ENCODE assay signal across 34 mouse cellular contexts in the genomic region with DNA sequence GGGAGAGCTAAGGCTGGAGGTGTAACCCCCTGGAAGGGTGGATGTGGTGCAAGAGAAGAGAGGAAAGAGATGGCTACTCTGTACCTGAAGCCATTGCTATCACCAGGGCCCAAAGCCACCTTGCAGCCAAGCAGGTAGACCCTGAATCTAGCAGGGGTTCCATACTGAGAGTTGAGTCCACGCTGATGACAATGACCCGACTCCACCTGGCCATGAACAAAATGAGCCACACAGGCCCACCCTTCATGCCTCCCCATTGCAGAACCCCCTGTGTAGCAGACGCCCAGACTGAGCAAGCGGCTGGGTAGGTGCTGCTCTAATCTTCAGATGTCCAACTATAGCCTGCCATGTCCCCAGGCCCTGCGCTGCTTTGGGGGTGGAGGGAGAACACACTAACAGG. TPM values are rescaled to one million over a fixed set of nuclear protein-coding genes. Genes with fewer than 3 reads are reported as not detected.
A peak's percentile ranks its signal among the peaks of the same experiment; 100 is the strongest.
DNase-seq lines count a peak whose midpoint lies in the region; ATAC-seq and TF ChIP-seq lines count a peak whose summit lies in the region.
"Had no signal": no experiment of that assay in that cellular context is flagged by ENCODE, and none has a peak within 500 bp of the region (broad histone marks: within the 10 kb centered on the region; RNA-seq: fewer than 3 reads in every experiment).

No protein-coding gene starts in this region.

- TF ChIP-seq POLR2A in MEL (IDR thresholded peaks at IDR 0.05; ENCODE audit: control insufficient read depth in 1 of 2, insufficient read depth in 1 of 2, low read depth in 1 of 2, low read length in 2 of 2, poor library complexity in 1 of 2), result peak in 1 of 2 experiments; percentile 18; a peak in 1 of 4 replicates
- TF ChIP-seq POLR2A in myocyte (IDR thresholded peaks at IDR 0.05; ENCODE audit: insufficient read length, low read depth), result no peak

- no peak overlapping the region for H3K4me3 ChIP-seq in intestine, embryonic 16.5 days (ENCODE audit: low read length)
- H3K4me3 ChIP-seq in intestine, embryonic 15.5 days (replicated peaks), result no peak overlapping the region
- no peak overlapping the region for H3K4me3 ChIP-seq in MEL (ENCODE audit: control insufficient read depth in 1 of 2, insufficient read depth in 1 of 2, low read depth in 2 of 2, low read length in 2 of 2)
- H3K4me3 ChIP-seq in myocyte, result no peak overlapping the region
- H3K4me3 ChIP-seq in midbrain, embryonic 15.5 days, result no peak overlapping the region
- H3K4me3 ChIP-seq: embryonic facial prominence, embryonic 15.5 days; gastrocnemius, adult 2 months; heart, embryonic 13.5 days had no signal

- H3K9ac ChIP-seq in intestine, embryonic 16.5 days (ENCODE audit: low read depth, low read length), result peak overlapping the region; percentile 13; the same call in 1 of the 2 replicates
- H3K9ac ChIP-seq in intestine, embryonic 15.5 days, result no peak overlapping the region
- no peak overlapping the region for H3K9ac ChIP-seq in MEL (ENCODE audit: control insufficient read depth, low read depth, low read length, poor library complexity, severe bottlenecking)
- H3K9ac ChIP-seq in midbrain, embryonic 15.5 days, result no peak overlapping the region
- H3K9ac ChIP-seq: embryonic facial prominence, embryonic 15.5 days; forebrain, postnatal 0 days; heart, embryonic 13.5 days; hindbrain, embryonic 14.5 days had no signal

- no peak for TF ChIP-seq RAD21 in MEL (IDR thresholded peaks at IDR 0.05; ENCODE audit: low read depth, low read length)

- no peaks in the 10 kb centered on the region for H3K79me2 ChIP-seq in MEL (ENCODE audit: control insufficient read depth, insufficient read depth, low read length, poor library complexity)
- H3K79me2 ChIP-seq in myocyte (ENCODE audit: control insufficient read depth, insufficient read depth), result no peaks in the 10 kb centered on the region

- peaks cover 4% of the 10 kb centered on the region; the same call in 1 of the 2 replicates for H3K4me1 ChIP-seq in intestine, embryonic 16.5 days (ENCODE audit: control insufficient read depth, insufficient read depth, low read length)
- H3K4me1 ChIP-seq in intestine, embryonic 15.5 days (replicated peaks), result 0 out of 2 replicates have a peak, but pooled peaks cover 8% of the 10 kb centered on the region
- H3K4me1 ChIP-seq in MEL (ENCODE audit: control insufficient read depth in 1 of 2, insufficient read depth in 2 of 2, low read length in 2 of 2), result no peaks in the 10 kb centered on the region
- no peaks in the 10 kb centered on the region for H3K4me1 ChIP-seq in midbrain, embryonic 15.5 days
- H3K4me1 ChIP-seq: embryonic facial prominence, embryonic 15.5 days had no signal

- peaks cover 21% of the 10 kb centered on the region for H3K36me3 ChIP-seq in intestine, embryonic 16.5 days (ENCODE audit: control insufficient read depth, insufficient read depth, low read length)
- peaks cover 25% of the 10 kb centered on the region for H3K36me3 ChIP-seq in intestine, embryonic 15.5 days
- H3K36me3 ChIP-seq in MEL (ENCODE audit: control insufficient read depth in 1 of 2, insufficient read depth in 2 of 2, low read length in 2 of 2), result no peaks in the 10 kb centered on the region; a peak in 1 of 4 replicates
- peaks cover 4% of the 10 kb centered on the region for H3K36me3 ChIP-seq in myocyte (ENCODE audit: control insufficient read depth, insufficient read depth)
- peaks cover 37% of the 10 kb centered on the region for H3K36me3 ChIP-seq in midbrain, embryonic 15.5 days (replicated peaks)

- no peak overlapping the region for H3ac ChIP-seq in myocyte (ENCODE audit: control insufficient read depth, insufficient read length)

- no peak for ATAC-seq in intestine, embryonic 16.5 days
- ATAC-seq in intestine, embryonic 15.5 days, result no peak
- no peak for ATAC-seq in midbrain, embryonic 15.5 days (replicated peaks)
- ATAC-seq: CD4-positive, CD25-positive, alpha-beta regulatory T cell, adult 4 months; forebrain, postnatal 0 days; hindbrain, postnatal 0 days; inflammation-experienced regulatory T-cells, adult 6 months; Patski had no signal

- H3K9me3 ChIP-seq in intestine, embryonic 16.5 days (ENCODE audit: control insufficient read depth, low read length), result no peaks in the 10 kb centered on the region
- H3K9me3 ChIP-seq in intestine, embryonic 15.5 days, result no peaks in the 10 kb centered on the region
- no peaks in the 10 kb centered on the region for H3K9me3 ChIP-seq in MEL (replicated peaks; ENCODE audit: insufficient read depth, low read length)
- no peaks in the 10 kb centered on the region for H3K9me3 ChIP-seq in midbrain, embryonic 15.5 days
- H3K9me3 ChIP-seq: embryonic facial prominence, embryonic 15.5 days; heart, embryonic 13.5 days had no signal

- no peak overlapping the region for H3K4me2 ChIP-seq in intestine, embryonic 16.5 days (ENCODE audit: low read depth, low read length)
- no peak overlapping the region for H3K4me2 ChIP-seq in intestine, embryonic 15.5 days (replicated peaks)
- H3K4me2 ChIP-seq in myocyte (ENCODE audit: low read depth), result no peak overlapping the region
- H3K4me2 ChIP-seq in midbrain, embryonic 15.5 days, result no peak overlapping the region
- H3K4me2 ChIP-seq: embryonic facial prominence, embryonic 15.5 days; heart, embryonic 13.5 days; hindbrain, embryonic 14.5 days had no signal

- no peak overlapping the region for H3K27ac ChIP-seq in intestine, embryonic 16.5 days (ENCODE audit: low read length)
- H3K27ac ChIP-seq in intestine, embryonic 15.5 days, result no peak overlapping the region
- no peak overlapping the region for H3K27ac ChIP-seq in MEL (ENCODE audit: control insufficient read depth, low read depth, low read length)
- H3K27ac ChIP-seq in midbrain, embryonic 15.5 days, result no peak overlapping the region
- H3K27ac ChIP-seq: embryonic facial prominence, embryonic 15.5 days; gastrocnemius, adult 2 months; hindbrain, embryonic 14.5 days; hindbrain, postnatal 0 days had no signal

- H3K27me3 ChIP-seq in intestine, embryonic 16.5 days (replicated peaks; ENCODE audit: control insufficient read depth, insufficient read depth, low read length), result no peaks in the 10 kb centered on the region
- H3K27me3 ChIP-seq in intestine, embryonic 15.5 days (replicated peaks), result no peaks in the 10 kb centered on the region
- H3K27me3 ChIP-seq in MEL (ENCODE audit: control insufficient read depth in 1 of 2, insufficient read depth in 2 of 2, low read length in 2 of 2) (no peaks in the 10 kb centered on the region), myocyte (ENCODE audit: control insufficient read depth, insufficient read depth, insufficient read length) (no peaks in the 10 kb centered on the region)
- no peaks in the 10 kb centered on the region for H3K27me3 ChIP-seq in midbrain, embryonic 15.5 days (replicated peaks)
- H3K27me3 ChIP-seq: embryonic facial prominence, embryonic 15.5 days; heart, embryonic 13.5 days; Patski had no signal

- 71% methylated on average over 5 of the region's 5 CpGs for WGBS in intestine, embryonic 16.5 days
- 86% methylated on average over 5 of the region's 5 CpGs for WGBS in intestine, embryonic 15.5 days
- WGBS in midbrain, embryonic 15.5 days, result 76% methylated on average over 5 of the region's 5 CpGs

- no peak for TF ChIP-seq CTCF in MEL (IDR thresholded peaks at IDR 0.05 in 2 of 3, conservative IDR thresholded peaks at IDR 0.05 in 1 of 3; ENCODE audit: control insufficient read depth in 1 of 3, insufficient read depth in 1 of 3, low read depth in 2 of 3, low read length in 3 of 3, poor library complexity in 1 of 3, severe bottlenecking in 1 of 3)

- TF ChIP-seq EP300 in MEL (IDR thresholded peaks at IDR 0.05; ENCODE audit: low read depth in 1 of 2, low read length in 2 of 2), result no peak

- DNase-seq in A20 (ENCODE audit: low read depth, low spot score), result peak; percentile 30
- peak; percentile 40 for DNase-seq in MEL (ENCODE audit: low read depth, low spot score)
- DNase-seq in heart, adult 11 months, result no peak
- DNase-seq: adrenal gland, postnatal 10 days; adrenal gland, postnatal 36 days; cerebellum, adult 18-20 months; cerebellum, adult 9-11 months; cerebellum, postnatal 25 days; embryo, embryonic 11 days; forebrain, postnatal 0 days; gastrocnemius, adult 2 months; gastrocnemius, postnatal 14 days; heart, adult 18-20 months; heart, postnatal 4 days had no signal

RNA-seq across cellular contexts. Expression of a gene that starts 7.5 kb away (rescaled TPM):
- 16.0 and 17.5 TPM in 2 replicates for polyA plus RNA-seq in intestine, embryonic 16.5 days (2015; fragmentation: Nextera tagmentation; extraction: Ambion mirVana)
- polyA plus RNA-seq in intestine, embryonic 15.5 days (2015; fragmentation: Nextera tagmentation; extraction: Ambion mirVana), result 17.3 and 17.5 TPM in 2 replicates
- total RNA-seq in MEL (2012; rRNA removed), result 9.3 and 10.7 TPM in 2 replicates
- polyA plus RNA-seq in MEL (2012; ENCODE audit: insufficient read depth in 1 of 2, insufficient read length in 2 of 2, low read depth in 1 of 2, low replicate concordance in 2 of 2, missing spikeins in 1 of 2) (10 to 100 TPM in 1 of 2 experiments, not detected in 1; 15.6 TPM), myocyte (2012; fragmentation: generic; extraction: Trizol) (12.8 TPM)
- polyA plus RNA-seq in midbrain, embryonic 15.5 days (2015; fragmentation: Nextera tagmentation; extraction: Ambion mirVana), result 48.3 and 49.5 TPM in 2 replicates

RNA-seq across cellular contexts. Expression of a gene that starts 15.4 kb away (rescaled TPM):
- 0.91 and 0.92 TPM in 2 replicates for polyA plus RNA-seq in intestine, embryonic 16.5 days (2015; fragmentation: Nextera tagmentation; extraction: Ambion mirVana)
- 1.1 and 1.2 TPM in 2 replicates for polyA plus RNA-seq in intestine, embryonic 15.5 days (2015; fragmentation: Nextera tagmentation; extraction: Ambion mirVana)
- total RNA-seq in MEL (2012; rRNA removed), result 5.7 and 7.8 TPM in 2 replicates
- polyA plus RNA-seq in MEL (2012; ENCODE audit: insufficient read depth in 1 of 2, insufficient read length in 2 of 2, low read depth in 1 of 2, low replicate concordance in 2 of 2, missing spikeins in 1 of 2), result 10 to 100 TPM in 1 of 2 experiments, not detected in 1; 18.5 TPM
- not detected for polyA plus RNA-seq in myocyte (2012; fragmentation: generic; extraction: Trizol)
- 3.7 and 6.1 TPM in 2 replicates for polyA plus RNA-seq in midbrain, embryonic 15.5 days (2015; fragmentation: Nextera tagmentation; extraction: Ambion mirVana)

RNA-seq across cellular contexts. Expression of a gene that starts 24.1 kb away (rescaled TPM):
- polyA plus RNA-seq in intestine, embryonic 16.5 days (2015; fragmentation: Nextera tagmentation; extraction: Ambion mirVana), result 282 and 298 TPM in 2 replicates
- polyA plus RNA-seq in intestine, embryonic 15.5 days (2015; fragmentation: Nextera tagmentation; extraction: Ambion mirVana), result 252 and 254 TPM in 2 replicates
- total RNA-seq in MEL (2012; rRNA removed), result 84.8 and 165 TPM in 2 replicates
- polyA plus RNA-seq in MEL (2012; ENCODE audit: insufficient read depth in 1 of 2, insufficient read length in 2 of 2, low read depth in 1 of 2, low replicate concordance in 2 of 2, missing spikeins in 1 of 2) (100 to 1,000 TPM in 1 of 2 experiments, not detected in 1; 267 TPM), myocyte (2012; fragmentation: generic; extraction: Trizol) (122 TPM)
- 127 and 128 TPM in 2 replicates for polyA plus RNA-seq in midbrain, embryonic 15.5 days (2015; fragmentation: Nextera tagmentation; extraction: Ambion mirVana)

RNA-seq across cellular contexts. Expression of a gene that starts 56.0 kb away (rescaled TPM):
- polyA plus RNA-seq in intestine, embryonic 16.5 days (2015; fragmentation: Nextera tagmentation; extraction: Ambion mirVana), result 0.29 and 0.33 TPM in 2 replicates
- polyA plus RNA-seq in intestine, embryonic 15.5 days (2015; fragmentation: Nextera tagmentation; extraction: Ambion mirVana), result 0.11 and 0.31 TPM in 2 replicates
- total RNA-seq in MEL (2012; rRNA removed), result not detected in 2 replicates
- polyA plus RNA-seq in MEL (2012; ENCODE audit: insufficient read depth in 1 of 2, insufficient read length in 2 of 2, low read depth in 1 of 2, low replicate concordance in 2 of 2, missing spikeins in 1 of 2) (not detected), myocyte (2012; fragmentation: generic; extraction: Trizol) (1.1 TPM)
- not detected in 2 replicates for polyA plus RNA-seq in midbrain, embryonic 15.5 days (2015; fragmentation: Nextera tagmentation; extraction: Ambion mirVana)
- total RNA-seq: forebrain, postnatal 0 days; gastrocnemius, adult 2 months; gastrocnemius, postnatal 14 days; gastrocnemius, postnatal 4 days; heart, adult 18-20 months; heart, postnatal 14 days; heart, postnatal 4 days had no signal
- polyA plus RNA-seq: C2C12; CD4-positive, CD25-positive, alpha-beta regulatory T cell, adult 4 months; embryonic facial prominence, embryonic 11.5 days; forebrain, embryonic 11.5 days; forebrain, embryonic 14.5 days; forebrain, postnatal 0 days; hindbrain, embryonic 11.5 days; hindbrain, embryonic 14.5 days; inflammation-experienced regulatory T-cells, adult 6 months had no signal

RNA-seq across cellular contexts. Expression of a gene that starts 57.6 kb away (rescaled TPM):
- 0.16 and 0.20 TPM in 2 replicates for polyA plus RNA-seq in intestine, embryonic 16.5 days (2015; fragmentation: Nextera tagmentation; extraction: Ambion mirVana)
- polyA plus RNA-seq in intestine, embryonic 15.5 days (2015; fragmentation: Nextera tagmentation; extraction: Ambion mirVana), result 0.15 and 0.28 TPM in 2 replicates
- not detected in 2 replicates for total RNA-seq in MEL (2012; rRNA removed)
- polyA plus RNA-seq in MEL (2012; ENCODE audit: insufficient read depth in 1 of 2, insufficient read length in 2 of 2, low read depth in 1 of 2, low replicate concordance in 2 of 2, missing spikeins in 1 of 2), result under 1 TPM in 1 of 2 experiments, not detected in 1; 0.17 TPM
- polyA plus RNA-seq in myocyte (2012; fragmentation: generic; extraction: Trizol), result 0.38 TPM
- polyA plus RNA-seq in midbrain, embryonic 15.5 days (2015; fragmentation: Nextera tagmentation; extraction: Ambion mirVana), result 0.06 and 0.37 TPM in 2 replicates
- total RNA-seq: adrenal gland, adult 18-20 months; adrenal gland, postnatal 36 days; common myeloid progenitor, adult 5-6 weeks; forebrain, postnatal 0 days; gastrocnemius, adult 2 months; gastrocnemius, postnatal 14 days; gastrocnemius, postnatal 4 days; heart, adult 18-20 months; heart, postnatal 4 days had no signal
- polyA plus RNA-seq: C2C12; heart, embryonic 13.5 days had no signal
